Mouse (Mus musculus): ENCODE measurements around the gene Sfta2. TPM values are rescaled to one million over a fixed set of nuclear protein-coding genes. Genes with fewer than 3 reads are reported as not detected.

Gene Sfta2
- polyA plus RNA-seq, 1 experiment: not detected

- Histone ChIP-seq H3K4me3 (ENCODE audit: low read depth, low read length) (peak overlapping the region; percentile 52), H3K27ac (ENCODE audit: insufficient read depth, low read depth, low read length) (peak overlapping the region; percentile 48), H3K27me3 (ENCODE audit: control insufficient read depth, insufficient read depth, low read length) (no peaks in the 10 kb centered on the region), H3K36me3 (ENCODE audit: control insufficient read depth, insufficient read depth, low read length) (peaks cover 10% of the 10 kb centered on the region), H3K4me1 (ENCODE audit: control insufficient read depth, insufficient read depth, insufficient read length, low read length) (peaks cover 18% of the 10 kb centered on the region)
- TF ChIP-seq POLR2A (IDR thresholded peaks at IDR 0.05; ENCODE audit: low read depth, low read length) (no peak), CTCF (IDR thresholded peaks at IDR 0.05; ENCODE audit: extremely low read depth, insufficient read length, insufficient replicate concordance, low read depth, low read length) (no peak)
- 14% methylated on average over 16 of the region's 16 CpGs for WGBS
Observed at GRCm38 (mm10) chr17:35697759-35698500, 96.6 kb downstream of the Sfta2 start.

GRCm38 (mm10) chr17:35698501-35698883 is 97.1 kb downstream of the Sfta2 start:
- H3K4me3 ChIP-seq (ENCODE audit: low read depth, low read length): no peak overlapping the region
- H3K36me3 ChIP-seq (ENCODE audit: control insufficient read depth, insufficient read depth, low read length): peaks cover 4% of the 10 kb centered on the region
- no peak for TF ChIP-seq POLR2A (IDR thresholded peaks at IDR 0.05; ENCODE audit: low read depth, low read length)
- peaks cover 18% of the 10 kb centered on the region for H3K4me1 ChIP-seq (ENCODE audit: control insufficient read depth, insufficient read depth, insufficient read length, low read length)
- whole genome bisulfite sequencing: 59% methylated on average over 5 of the region's 5 CpGs
- H3K27me3 ChIP-seq (ENCODE audit: control insufficient read depth, insufficient read depth, low read length): no peaks in the 10 kb centered on the region
- peak overlapping the region; percentile 39 for H3K27ac ChIP-seq (ENCODE audit: insufficient read depth, low read depth, low read length)

- H3K27me3 ChIP-seq (ENCODE audit: control insufficient read depth, insufficient read depth, low read length): no peaks in the 10 kb centered on the region
- H3K27ac ChIP-seq (ENCODE audit: insufficient read depth, low read depth, low read length): peak overlapping the region; percentile 91
- peaks cover 25% of the 10 kb centered on the region for H3K4me1 ChIP-seq (ENCODE audit: control insufficient read depth, insufficient read depth, insufficient read length, low read length)
- no peak for TF ChIP-seq POLR2A (IDR thresholded peaks at IDR 0.05; ENCODE audit: low read depth, low read length)
- no peak for TF ChIP-seq CTCF (IDR thresholded peaks at IDR 0.05; ENCODE audit: extremely low read depth, insufficient read length, insufficient replicate concordance, low read depth, low read length)
- 3% methylated on average over 19 of the region's 19 CpGs for WGBS
- peaks cover 1% of the 10 kb centered on the region; the same call in 1 of the 2 replicates for H3K36me3 ChIP-seq (ENCODE audit: control insufficient read depth, insufficient read depth, low read length)
- H3K4me3 ChIP-seq (ENCODE audit: low read depth, low read length): peak overlapping the region; percentile 90
Observed at GRCm38 (mm10) chr17:35699919-35700318, 98.6 kb downstream of the Sfta2 start.

Other genes starting within 250 kb of the Sfta2 start
- gene H2-Q4, start 221.9 kb upstream of the Sfta2 start, polyA plus RNA-seq (2012; rRNA removed): 60.9 and 159 TPM in 2 replicates
- 23.8 and 59.3 TPM in 2 replicates for gene H2-Q6, start 176.7 kb upstream of the Sfta2 start, polyA plus RNA-seq (2012; rRNA removed)
- gene H2-Q7, start 162.4 kb upstream of the Sfta2 start, polyA plus RNA-seq (2012; rRNA removed): 74.1 and 186 TPM in 2 replicates
- gene H2-Q10, start 131.5 kb upstream of the Sfta2 start, polyA plus RNA-seq (2012; rRNA removed): 8.5 and 12.0 TPM in 2 replicates
- gene Pou5f1, start 95.5 kb upstream of the Sfta2 start, polyA plus RNA-seq (2012; rRNA removed): not detected in 2 replicates
- 7.3 and 8.1 TPM in 2 replicates for gene Tcf19, start 84.7 kb upstream of the Sfta2 start, polyA plus RNA-seq (2012; rRNA removed)
- 3.2 and 3.5 TPM in 2 replicates for gene Cchcr1, start 84.4 kb upstream of the Sfta2 start, polyA plus RNA-seq (2012; rRNA removed)
- gene Psors1c2, start 68.3 kb upstream of the Sfta2 start, polyA plus RNA-seq (2012; rRNA removed): 0.15 and 0.37 TPM in 2 replicates
- gene Cdsn, start 49.4 kb upstream of the Sfta2 start, polyA plus RNA-seq (2012; rRNA removed): 0.08 and 0.39 TPM in 2 replicates
- not detected in 2 replicates for gene 2300002M23Rik, start 34.1 kb upstream of the Sfta2 start, polyA plus RNA-seq (2012; rRNA removed)
- gene Gm9573, start 25.1 kb downstream of the Sfta2 start, polyA plus RNA-seq (2012; rRNA removed): not detected in 2 replicates
- 0.23 and 85.7 TPM in 2 replicates for gene Mucl3, start 42.1 kb downstream of the Sfta2 start, polyA plus RNA-seq (2012; rRNA removed)
- gene Vars2, start 66.0 kb downstream of the Sfta2 start, polyA plus RNA-seq (2012; rRNA removed): 18.2 and 26.5 TPM in 2 replicates
- 11.0 and 17.2 TPM in 2 replicates for gene Gtf2h4, start 72.2 kb downstream of the Sfta2 start, polyA plus RNA-seq (2012; rRNA removed)
- gene Ddr1, start 103.1 kb downstream of the Sfta2 start, polyA plus RNA-seq (2012; rRNA removed): 51.9 and 76.9 TPM in 2 replicates
- gene Ier3, start 220.1 kb downstream of the Sfta2 start, polyA plus RNA-seq (2012; rRNA removed): 6.1 and 8.6 TPM in 2 replicates
- gene Flot1, start 221.7 kb downstream of the Sfta2 start, polyA plus RNA-seq (2012; rRNA removed): 33.4 and 53.2 TPM in 2 replicates
- gene Tubb5, start 236.8 kb downstream of the Sfta2 start, polyA plus RNA-seq (2012; rRNA removed): 82.8 and 157 TPM in 2 replicates
- 1.7 and 3.2 TPM in 2 replicates for gene Mdc1, start 240.0 kb downstream of the Sfta2 start, polyA plus RNA-seq (2012; rRNA removed)

Data from small intestine, adult 2 months (tissue).